Mouse (Mus musculus): ENCODE measurements around the gene Rmnd5b. TPM values are rescaled to one million over a fixed set of nuclear protein-coding genes. Genes with fewer than 3 reads are reported as not detected.
"Not testable (repeated sequence)": the region's sequence is repeated elsewhere in the genome, so short reads cannot be mapped to it uniquely, and the experiment has no call there.

The Rmnd5b gene
- polyA plus RNA-seq, 1 experiment from 2014 or later, result 45.6 TPM

DNA sequence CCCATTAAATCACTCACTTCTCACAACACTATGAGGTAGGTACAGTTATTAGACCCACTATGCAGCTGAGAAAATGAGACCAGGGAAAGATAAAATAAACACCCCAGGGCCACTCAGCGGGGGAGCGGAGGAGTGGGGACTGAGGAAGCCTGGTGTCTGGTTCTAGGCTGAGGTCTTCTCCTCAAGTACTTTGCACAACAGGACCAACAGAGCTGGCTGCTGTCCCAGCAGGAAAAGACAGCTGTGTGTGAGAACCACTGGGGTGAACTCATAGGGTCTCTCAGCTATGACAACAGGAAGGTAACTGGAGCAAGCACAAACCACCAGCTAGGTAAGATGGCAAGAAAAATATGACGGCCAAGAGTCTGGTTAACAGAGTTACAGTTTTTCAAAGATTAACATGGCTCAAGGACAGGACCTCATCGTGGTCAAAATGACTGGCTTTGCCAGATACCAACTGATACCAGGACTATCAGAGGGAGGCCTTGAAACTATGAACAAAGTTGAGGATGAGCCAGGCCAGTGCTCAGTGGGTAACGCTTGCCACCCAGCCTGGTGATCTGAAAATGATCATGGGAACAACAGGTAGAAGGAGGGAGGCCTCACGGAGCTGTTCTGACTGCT is 3.5 kb downstream of the Rmnd5b start:
- no peak overlapping the region for H3K4me3 ChIP-seq
- 90% methylated on average over 6 of the region's 6 CpGs for WGBS
- H3K36me3 ChIP-seq, result peaks cover 35% of the 10 kb centered on the region

DNA sequence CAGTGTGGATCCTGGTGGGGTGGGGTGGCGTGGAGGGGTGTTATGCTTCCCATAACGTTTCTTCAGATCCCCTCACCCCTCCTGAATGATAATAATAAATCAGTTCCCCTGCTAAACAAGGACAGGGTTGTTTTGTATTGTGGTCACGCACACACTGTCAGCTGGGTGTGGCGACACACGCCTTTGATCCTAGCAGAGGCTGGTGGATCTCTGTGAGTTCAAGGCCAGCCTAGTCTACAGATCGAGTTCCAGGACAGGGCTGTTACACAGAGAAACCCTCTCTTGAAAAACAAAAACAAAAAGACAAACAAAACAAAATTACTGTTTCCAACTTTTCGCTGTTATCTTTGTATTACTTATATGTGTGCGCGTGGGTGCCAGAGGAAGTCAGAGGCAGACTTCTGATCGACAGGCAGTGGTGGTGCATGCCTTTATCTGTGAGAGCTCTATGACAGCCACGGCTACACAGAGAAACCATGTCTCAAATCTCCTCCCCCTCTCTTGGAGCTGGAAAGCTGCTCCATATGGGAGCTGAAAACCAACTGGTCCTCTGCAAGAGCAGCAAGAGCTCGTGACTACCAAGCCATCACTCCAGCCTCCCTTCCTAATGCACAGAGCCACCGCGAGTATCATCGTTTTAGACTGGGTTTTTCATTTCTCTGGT is 5.9 kb downstream of the Rmnd5b start:
- DNase-seq (ENCODE audit: low spot score), result no peak
- whole genome bisulfite sequencing, result 84% methylated on average over 15 of the region's 15 CpGs
- peaks cover 60% of the 10 kb centered on the region for H3K36me3 ChIP-seq

More for the DNA sequence above, 3.5 kb downstream of the Rmnd5b start:
- no peaks in the 10 kb centered on the region for H3K27me3 ChIP-seq (ENCODE audit: insufficient read depth, poor library complexity, severe bottlenecking)
- H3K27ac ChIP-seq, result no peak overlapping the region
- no peaks in the 10 kb centered on the region for H3K9me3 ChIP-seq
- DNase-seq (ENCODE audit: low spot score), result no peak
- H3K4me1 ChIP-seq (replicated peaks), result peaks cover 26% of the 10 kb centered on the region

DNA sequence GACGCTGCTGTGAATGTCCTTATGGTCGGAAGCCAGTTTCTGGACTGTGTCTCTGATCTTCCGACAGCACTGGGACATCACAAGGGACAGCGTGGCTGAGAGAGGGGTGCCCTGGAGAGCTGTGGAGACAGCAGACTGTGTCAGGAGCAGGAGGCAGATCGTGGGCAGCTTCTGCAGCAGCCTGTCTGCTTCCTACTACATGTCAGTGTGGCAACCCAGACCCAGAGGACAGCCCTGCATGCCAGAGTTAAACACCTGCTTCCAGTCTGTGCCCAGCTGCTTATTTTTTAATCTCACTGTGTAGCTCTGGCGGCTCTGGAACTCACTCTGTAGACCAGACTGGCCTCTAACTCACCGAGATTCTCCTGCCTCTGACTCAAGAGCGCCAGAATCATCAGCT is 7.8 kb downstream of the Rmnd5b start:
- Histone ChIP-seq H3K4me1 (replicated peaks) (no peaks in the 10 kb centered on the region), H3K4me3 (no peak overlapping the region), H3K27ac (no peak overlapping the region), H3K27me3 (ENCODE audit: insufficient read depth, poor library complexity, severe bottlenecking) (no peaks in the 10 kb centered on the region), H3K9me3 (no peaks in the 10 kb centered on the region), H3K36me3 (peaks cover 78% of the 10 kb centered on the region)
- DNase-seq (ENCODE audit: low spot score), result no peak
- WGBS, result 91% methylated on average over 8 of the region's 8 CpGs

More for the DNA sequence above, 5.9 kb downstream of the Rmnd5b start:
- Histone ChIP-seq H3K9me3 (no peaks in the 10 kb centered on the region), H3K27ac (no peak overlapping the region), H3K4me1 (replicated peaks) (peaks cover 8% of the 10 kb centered on the region), H3K27me3 (ENCODE audit: insufficient read depth, poor library complexity, severe bottlenecking) (no peaks in the 10 kb centered on the region), H3K4me3 (no peak overlapping the region)

DNA sequence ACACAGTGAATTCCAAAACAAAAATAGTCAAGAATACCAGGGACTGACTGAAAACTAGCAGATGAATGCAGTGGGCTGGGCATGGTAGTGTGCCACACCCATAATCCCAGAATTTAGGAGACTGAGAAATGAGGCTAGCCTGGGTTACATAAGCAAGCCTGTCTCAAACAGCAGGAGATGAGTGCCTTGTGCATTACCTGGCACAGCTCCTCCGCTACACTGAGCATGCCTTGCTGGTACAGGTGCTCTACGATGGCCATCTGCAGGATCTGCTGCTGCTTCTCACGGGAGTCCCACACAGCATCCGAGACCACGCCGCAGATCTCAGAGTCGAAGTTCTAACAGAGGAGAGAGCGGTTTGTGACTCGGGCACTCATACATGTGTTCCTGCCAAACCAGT is 8.3 kb downstream of the Rmnd5b start:
- WGBS, result 90% methylated on average over 9 of the region's 9 CpGs
- Histone ChIP-seq H3K27me3 (ENCODE audit: insufficient read depth, poor library complexity, severe bottlenecking) (no peaks in the 10 kb centered on the region), H3K27ac (no peak overlapping the region), H3K4me3 (no peak overlapping the region), H3K9me3 (no peaks in the 10 kb centered on the region), H3K4me1 (replicated peaks) (no peaks in the 10 kb centered on the region), H3K36me3 (peaks cover 80% of the 10 kb centered on the region)
- no peak for DNase-seq (ENCODE audit: low spot score)

DNA sequence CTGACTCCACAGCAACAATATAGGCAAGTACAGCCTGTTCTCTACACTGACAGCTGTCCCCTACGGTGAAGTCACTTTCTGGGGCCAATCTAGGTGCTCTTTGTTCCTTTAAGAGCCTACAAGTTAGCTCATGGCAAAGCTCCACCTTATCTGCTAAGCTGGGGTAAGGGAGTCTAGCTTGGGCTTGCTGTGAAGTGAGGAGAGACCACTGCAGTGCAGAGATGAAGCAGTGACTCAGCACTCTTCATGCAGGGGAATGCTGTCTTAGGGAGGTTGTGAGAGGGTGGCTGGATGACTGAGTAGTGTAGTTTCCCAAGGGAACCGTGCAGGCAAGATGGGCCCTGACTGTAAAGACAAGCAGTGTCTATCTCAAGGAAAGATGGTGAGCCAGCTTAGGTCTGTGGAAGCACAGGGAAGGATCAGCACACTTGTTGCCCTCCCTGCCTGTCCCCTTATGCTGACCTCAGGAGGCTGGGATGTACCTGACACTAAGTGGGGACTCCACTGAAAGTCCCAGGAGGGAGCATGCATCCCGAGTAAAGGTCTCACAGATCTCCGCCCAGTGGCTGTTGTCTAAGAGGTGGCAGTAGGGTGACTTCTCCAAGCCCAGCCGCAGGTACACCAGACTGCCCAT is 10.4 kb downstream of the Rmnd5b start:
- Histone ChIP-seq H3K4me1 (replicated peaks) (peaks cover 13% of the 10 kb centered on the region), H3K27me3 (ENCODE audit: insufficient read depth, poor library complexity, severe bottlenecking) (no peaks in the 10 kb centered on the region), H3K9me3 (no peaks in the 10 kb centered on the region), H3K27ac (no peak overlapping the region), H3K4me3 (no peak overlapping the region), H3K36me3 (peaks cover 92% of the 10 kb centered on the region)
- DNase-seq (ENCODE audit: low spot score), result no peak
- WGBS, result 84% methylated on average over 5 of the region's 5 CpGs

DNA sequence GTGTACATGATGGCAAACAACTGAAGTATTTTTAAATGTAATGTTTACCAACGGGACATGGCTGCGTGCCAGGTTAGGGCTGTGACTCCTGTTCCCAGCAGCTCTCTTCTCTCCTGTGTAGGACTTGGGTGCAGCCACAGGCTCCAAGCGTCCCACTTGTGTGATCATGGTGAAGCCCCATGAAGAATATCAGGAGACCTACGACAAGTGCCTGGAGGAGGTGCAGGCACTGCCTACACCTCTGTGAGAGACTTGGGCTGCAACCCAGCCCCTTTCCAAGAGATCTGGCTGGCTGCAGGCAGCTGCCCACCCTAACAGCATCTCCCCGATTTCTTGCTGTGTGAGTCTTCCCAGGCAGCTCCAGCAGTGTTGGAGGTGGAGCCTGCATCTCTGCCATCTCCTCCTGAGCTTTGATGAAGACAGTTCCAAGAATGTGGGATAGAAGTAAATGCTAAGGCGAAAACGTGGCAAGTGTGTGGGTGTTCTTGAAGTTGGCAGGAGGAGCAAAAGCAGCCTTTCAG is 12.7 kb downstream of the Rmnd5b start:
- Histone ChIP-seq H3K36me3 (peaks cover 71% of the 10 kb centered on the region), H3K27ac (no peak overlapping the region), H3K4me1 (replicated peaks) (peaks cover 20% of the 10 kb centered on the region), H3K27me3 (ENCODE audit: insufficient read depth, poor library complexity, severe bottlenecking) (no peaks in the 10 kb centered on the region), H3K4me3 (no peak overlapping the region), H3K9me3 (no peaks in the 10 kb centered on the region)
- no peak for DNase-seq (ENCODE audit: low spot score)
- WGBS, result 90% methylated on average over 7 of the region's 7 CpGs

DNA sequence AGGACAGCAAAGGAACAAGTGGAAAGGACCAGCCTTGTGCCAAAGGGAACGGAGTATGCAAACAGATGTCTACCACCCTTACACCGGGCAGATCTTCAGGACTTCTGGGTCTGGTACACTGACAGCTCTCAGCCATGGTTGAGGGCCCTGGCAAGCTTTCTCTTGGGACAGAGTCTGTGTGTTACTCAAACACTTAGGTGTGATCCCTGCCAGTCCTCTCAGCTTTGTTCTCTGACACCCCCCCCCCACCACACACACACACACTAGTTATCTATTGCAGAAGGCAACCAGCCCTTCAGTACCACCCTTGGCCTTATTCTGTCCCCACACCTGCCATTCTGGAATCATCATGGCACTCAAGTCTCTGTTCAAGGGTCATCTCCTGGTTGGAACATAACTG is 13.9 kb downstream of the Rmnd5b start:
- Histone ChIP-seq H3K9me3 (no peaks in the 10 kb centered on the region), H3K36me3 (peaks cover 59% of the 10 kb centered on the region), H3K27me3 (ENCODE audit: insufficient read depth, poor library complexity, severe bottlenecking) (no peaks in the 10 kb centered on the region), H3K4me1 (replicated peaks) (peaks cover 20% of the 10 kb centered on the region), H3K4me3 (0 out of 2 replicates have a peak overlapping the region, but pooled peaks have one; percentile 91), H3K27ac (no peak overlapping the region)
- WGBS, result 99% methylated on average over 2 of the region's 2 CpGs
- DNase-seq (ENCODE audit: low spot score), result no peak

DNA sequence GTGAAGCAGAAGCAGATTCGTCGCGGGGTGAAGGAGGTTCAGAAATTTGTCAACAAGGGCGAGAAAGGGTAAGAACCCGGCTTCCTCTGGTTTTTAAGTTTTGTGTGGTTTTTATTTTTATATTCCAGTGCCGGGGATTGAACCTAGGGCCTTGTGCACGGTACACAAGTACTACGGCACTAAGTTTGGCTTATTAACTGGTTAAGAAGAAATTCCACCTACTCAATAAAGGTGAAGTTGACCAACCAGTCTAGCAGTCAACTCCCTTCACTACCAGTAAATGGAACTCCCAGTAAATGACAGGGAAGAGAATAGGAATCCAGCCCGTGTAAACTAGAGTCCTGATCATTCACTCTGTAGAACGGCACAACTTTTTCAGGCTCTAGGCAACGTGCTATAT is 15.6 kb downstream of the Rmnd5b start:
- peak overlapping the region; percentile 90 for H3K27ac ChIP-seq
- 3% methylated on average over 11 of the region's 11 CpGs for WGBS

DNA sequence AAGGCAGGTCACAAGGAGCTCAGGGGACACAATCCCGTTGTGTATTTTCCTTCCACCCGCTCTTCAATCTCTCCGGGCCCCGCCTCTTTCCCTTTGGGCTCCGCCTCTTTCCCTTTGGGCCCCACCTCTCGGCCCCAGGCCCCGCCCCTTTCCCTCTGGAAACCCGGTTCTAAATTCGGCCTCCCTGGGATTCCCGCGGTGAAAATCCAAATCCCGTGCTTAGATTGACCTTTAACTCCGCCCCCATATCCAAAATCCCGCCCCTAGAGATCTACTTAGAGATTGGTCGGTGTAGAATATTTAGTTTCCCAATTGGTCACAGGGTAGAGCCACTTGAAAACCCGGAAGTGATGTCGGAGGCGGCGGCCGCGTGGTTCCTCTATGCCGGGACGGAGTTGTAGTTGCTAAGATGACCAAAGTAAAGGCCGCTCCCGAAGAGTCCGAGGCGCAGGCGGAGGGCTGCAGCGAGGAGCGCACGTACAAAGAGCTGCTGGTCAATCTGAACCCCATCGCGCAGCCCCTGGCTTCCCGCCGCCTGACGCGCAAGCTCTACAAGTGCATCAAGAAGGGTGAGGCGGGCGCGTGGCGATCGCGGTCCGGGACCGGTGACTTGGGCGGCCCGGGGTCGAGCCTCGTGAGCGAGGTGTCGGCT is 16.2 kb downstream of the Rmnd5b start, which contains the start of gene Nhp2:
Gene Nhp2 (plus strand): TSS at position 327 of the 652 bp plus-strand sequence.
- WGBS, result under 1% methylated on average over 51 of the region's 51 CpGs
- H3K27me3 ChIP-seq (ENCODE audit: insufficient read depth, poor library complexity, severe bottlenecking), result no peaks in the 10 kb centered on the region
- DNase-seq (ENCODE audit: low spot score), result peak; percentile 96
- H3K36me3 ChIP-seq, result peaks cover 36% of the 10 kb centered on the region
- peak within 1 kb of the TSS; percentile 90 for H3K27ac ChIP-seq
- H3K4me1 ChIP-seq (replicated peaks), result peaks cover 32% of the 10 kb centered on the region
- no peaks in the 10 kb centered on the region for H3K9me3 ChIP-seq
- peak within 1 kb of the TSS; percentile 91 for H3K4me3 ChIP-seq

More for the DNA sequence above, 15.6 kb downstream of the Rmnd5b start:
- peaks cover 29% of the 10 kb centered on the region for H3K4me1 ChIP-seq (replicated peaks)
- peak overlapping the region; percentile 91 for H3K4me3 ChIP-seq
- H3K27me3 ChIP-seq (ENCODE audit: insufficient read depth, poor library complexity, severe bottlenecking), result no peaks in the 10 kb centered on the region
- peaks cover 42% of the 10 kb centered on the region for H3K36me3 ChIP-seq
- DNase-seq (ENCODE audit: low spot score), result no peak
- no peaks in the 10 kb centered on the region for H3K9me3 ChIP-seq

DNA sequence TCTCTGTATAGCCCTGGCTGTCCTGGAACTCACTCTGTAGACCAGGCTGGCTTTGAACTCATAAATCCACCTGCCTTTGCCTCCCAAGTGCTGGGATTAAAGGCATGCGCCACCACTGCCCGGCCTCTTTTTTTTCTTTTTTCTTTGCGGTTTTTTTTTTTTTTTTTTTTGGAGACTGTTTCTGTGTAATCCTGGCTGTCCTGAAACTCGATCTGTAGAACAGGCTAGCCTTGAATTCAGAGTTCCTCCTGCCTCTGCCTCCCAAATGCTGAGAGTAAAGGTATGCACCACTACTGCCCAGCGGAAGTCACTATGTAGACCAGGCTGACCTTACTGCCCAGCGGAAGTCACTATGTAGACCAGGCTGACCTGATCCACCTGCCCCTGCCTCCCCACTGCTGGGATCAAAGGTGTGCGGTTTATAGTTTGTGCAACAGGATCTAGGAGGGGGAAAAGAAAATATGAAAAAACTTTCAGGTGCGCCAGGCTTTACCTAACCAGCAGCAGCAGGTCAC is 16.7 kb downstream of the Rmnd5b start:
- no peaks in the 10 kb centered on the region for H3K9me3 ChIP-seq
- H3K4me3 ChIP-seq, result peak overlapping the region; percentile 91
- H3K4me1 ChIP-seq (replicated peaks), result peaks cover 32% of the 10 kb centered on the region
- WGBS, result 49% methylated on average over 8 of the region's 8 CpGs
- peaks cover 30% of the 10 kb centered on the region for H3K36me3 ChIP-seq
- no peak for DNase-seq (ENCODE audit: low spot score)
- H3K27ac ChIP-seq, result peak overlapping the region; percentile 90
- H3K27me3 ChIP-seq (ENCODE audit: insufficient read depth, poor library complexity, severe bottlenecking), result no peaks in the 10 kb centered on the region

DNA sequence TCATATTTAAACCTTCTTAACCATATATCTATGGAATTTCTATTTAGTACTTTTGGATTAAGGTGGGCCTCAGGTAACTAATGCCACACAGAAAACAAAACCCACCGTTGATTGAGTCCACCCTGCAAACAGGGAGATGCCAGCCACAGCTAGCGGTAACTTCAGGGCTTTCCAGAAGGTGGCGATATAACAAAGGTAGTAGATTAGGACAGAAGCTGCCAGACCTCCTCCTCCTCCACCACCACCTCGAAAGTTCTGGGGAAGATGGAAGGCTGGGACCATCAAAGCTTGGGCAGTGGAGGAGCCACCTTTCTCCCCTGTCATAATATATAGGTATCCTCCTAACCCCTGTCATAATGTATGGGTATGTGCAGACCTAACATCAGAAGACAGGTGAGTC is 18.0 kb downstream of the Rmnd5b start:
- Histone ChIP-seq H3K27me3 (ENCODE audit: insufficient read depth, poor library complexity, severe bottlenecking) (no peaks in the 10 kb centered on the region), H3K4me3 (no peak overlapping the region), H3K9me3 (no peaks in the 10 kb centered on the region), H3K36me3 (peaks cover 18% of the 10 kb centered on the region), H3K4me1 (replicated peaks) (peaks cover 32% of the 10 kb centered on the region), H3K27ac (no peak overlapping the region)
- 12% methylated on average over 4 of the region's 4 CpGs for WGBS
- peak; percentile 69 for DNase-seq (ENCODE audit: low spot score)

DNA sequence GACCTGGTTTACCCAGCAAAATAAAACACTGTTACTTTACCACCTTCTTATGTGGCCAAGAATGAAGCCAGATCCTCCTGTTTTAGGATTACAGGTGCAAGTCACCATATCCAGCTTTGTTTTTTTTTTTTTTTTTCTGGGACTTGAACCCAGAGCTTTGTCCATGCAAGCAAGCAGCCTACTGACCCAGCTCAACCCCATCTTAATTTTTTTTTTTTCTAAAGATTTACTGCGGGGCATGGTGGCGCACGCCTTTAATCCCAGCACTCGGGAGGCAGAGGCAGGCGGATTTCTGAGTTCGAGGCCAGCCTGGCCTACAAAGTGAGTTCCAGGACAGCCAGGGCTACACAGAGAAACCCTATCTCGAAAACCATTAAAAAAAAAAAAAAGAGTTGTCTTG is 19.6 kb downstream of the Rmnd5b start:
- not testable (repeated sequence) for H3K36me3 ChIP-seq; DNase-seq (ENCODE audit: low spot score); H3K9me3 ChIP-seq; H3K27me3 ChIP-seq (ENCODE audit: insufficient read depth, poor library complexity, severe bottlenecking)
- H3K4me1 ChIP-seq (replicated peaks), result peaks cover 28% of the 10 kb centered on the region
- WGBS, result 94% methylated on average over 7 of the region's 7 CpGs
- peak overlapping the region; percentile 48 for H3K4me3 ChIP-seq
- peak overlapping the region; percentile 87 for H3K27ac ChIP-seq

Data from hindbrain, embryonic 10.5 days (tissue).